Mouse (Mus musculus): ENCODE results near the gene Abhd15.

DNA sequence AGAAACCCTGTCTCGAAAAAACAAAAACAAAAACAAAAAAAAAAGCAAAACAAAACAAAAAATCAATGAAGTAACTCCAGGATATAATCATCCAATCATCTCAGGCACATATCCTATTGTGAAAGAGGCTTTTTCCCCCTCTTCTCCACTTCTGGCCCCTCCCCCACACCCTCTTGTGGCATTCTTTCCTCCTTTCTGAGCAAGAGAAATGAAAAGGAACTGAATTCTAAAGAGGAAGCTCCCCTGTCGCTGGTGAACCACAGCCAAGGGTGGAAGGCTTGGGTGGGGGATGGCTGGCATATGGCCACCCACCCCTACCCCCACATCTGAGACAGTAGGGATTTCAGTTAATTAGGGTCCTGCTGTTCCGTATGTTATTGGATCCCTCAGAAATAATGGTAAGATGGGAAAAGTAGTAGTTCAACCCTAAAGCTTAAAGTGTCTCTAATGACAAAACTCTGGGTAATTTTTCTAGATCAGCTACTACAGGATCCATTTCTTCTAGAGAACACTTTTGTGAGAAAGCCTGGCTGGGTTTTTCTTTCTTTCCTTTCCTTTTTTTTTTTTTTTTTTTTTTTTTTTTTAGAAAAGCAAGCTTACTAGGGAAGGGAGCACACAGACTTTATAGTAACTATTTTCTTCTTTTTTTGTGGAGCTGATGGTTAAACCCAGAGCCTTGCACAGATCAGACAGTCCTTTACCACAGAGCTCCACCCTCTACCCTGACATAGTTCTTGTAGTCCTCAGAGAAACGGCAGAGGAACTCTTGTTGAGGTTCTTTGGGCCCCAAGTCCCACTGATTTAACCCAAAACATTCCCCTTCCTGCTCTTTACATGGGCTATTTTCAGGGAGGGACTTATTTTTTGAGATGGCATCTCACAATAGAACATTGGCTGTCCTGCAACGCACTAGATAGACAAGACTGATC lies 5.9 kb downstream of the Abhd15 start:
- no peak for TF ChIP-seq CTCF (IDR thresholded peaks at IDR 0.05; ENCODE audit: borderline replicate concordance, insufficient read depth, low read length)
- no peak for TF ChIP-seq POLR2A (IDR thresholded peaks at IDR 0.05; ENCODE audit: low read depth, low read length)
